Mouse (Mus musculus) MEL (cell line): ENCODE data around the gene Rpia. TPM values are rescaled to one million over a fixed set of nuclear protein-coding genes. Genes with fewer than 3 reads are reported as not detected.

ENCODE experiments used
- DNase-seq: peaks from one replicate; pipeline ENCODE4 v3.0.0; 2011; ENCODE audit warnings: low read depth, low spot score
- H3K27ac ChIP-seq: 2 replicates; pipeline ENCODE4 v1.5.1; 2012; ENCODE audit warnings: low read depth, mild to moderate bottlenecking, control low read depth, low read length, moderate library complexity; ENCODE audit not compliant: control insufficient read depth
- H3K27me3 ChIP-seq, 2 experiments: fragments of 150-350 bp in 1 of 2; sonication (generic) in 1 of 2; 2 replicates each; pipeline ENCODE4 v1.6.1; 2012; ENCODE audit warnings: low read length in 2 of 2, mild to moderate bottlenecking in 2 of 2, improper control_type of control experiment in 1 of 2, moderate library complexity in 1 of 2; ENCODE audit not compliant: insufficient read depth in 2 of 2, control insufficient read depth in 1 of 2
- H3K36me3 ChIP-seq, 2 experiments: 2 replicates each; pipeline ENCODE4 v1.6.1; 2012 to 2014; ENCODE audit warnings: low read length in 2 of 2, improper control_type of control experiment in 1 of 2, inconsistent platforms in 1 of 2, mild to moderate bottlenecking in 1 of 2; ENCODE audit not compliant: insufficient read depth in 2 of 2, control insufficient read depth in 1 of 2
- H3K4me1 ChIP-seq, 2 experiments: fragments of 150-350 bp in 1 of 2; sonication (generic) in 1 of 2; 2 replicates each; pipeline ENCODE4 v1.6.1; 2012; ENCODE audit warnings: low read length in 2 of 2, improper control_type of control experiment in 1 of 2, mild to moderate bottlenecking in 1 of 2; ENCODE audit not compliant: insufficient read depth in 2 of 2, control insufficient read depth in 1 of 2
- H3K4me3 ChIP-seq, 2 experiments: fragments of 150-350 bp in 1 of 2; sonication (generic) in 1 of 2; 2 replicates each; pipeline ENCODE4 v1.5.1; 2012; ENCODE audit warnings: low read depth in 2 of 2, low read length in 2 of 2, mild to moderate bottlenecking in 2 of 2, moderate library complexity in 2 of 2, control low read depth in 1 of 2, improper control_type of control experiment in 1 of 2; ENCODE audit not compliant: control insufficient read depth in 1 of 2, insufficient read depth in 1 of 2
- H3K79me2 ChIP-seq: 2 replicates; pipeline ENCODE4 v1.6.1; 2012; ENCODE audit warnings: mild to moderate bottlenecking, low read length, moderate library complexity; ENCODE audit not compliant: control insufficient read depth, poor library complexity, insufficient read depth
- H3K9ac ChIP-seq: 2 replicates; pipeline ENCODE4 v1.6.1; 2012; ENCODE audit warnings: low read depth, mild to moderate bottlenecking, control low read depth, low read length, moderate library complexity; ENCODE audit not compliant: control insufficient read depth, poor library complexity, severe bottlenecking
- H3K9me3 ChIP-seq: fragments of 150-350 bp; sonication (generic); replicated peaks from 2 replicates; pipeline ENCODE4 v1.6.1; 2012; ENCODE audit warnings: mild to moderate bottlenecking, low read length, improper control_type of control experiment, moderate library complexity; ENCODE audit not compliant: insufficient read depth
- BHLHE40 ChIP-seq: IDR thresholded peaks from 2 replicates; pipeline ENCODE4 v1.6.1; 2012; ENCODE audit warnings: low read depth, mild to moderate bottlenecking, inconsistent platforms, low read length, improper control_type of control experiment, borderline replicate concordance
- CHD1 ChIP-seq: IDR thresholded peaks from 2 replicates; pipeline ENCODE4 v1.6.1; 2012; ENCODE audit warnings: low read depth, mild to moderate bottlenecking, inconsistent platforms, low read length, improper control_type of control experiment
- CHD2 ChIP-seq: IDR thresholded peaks from 2 replicates; pipeline ENCODE4 v1.6.1; 2011; ENCODE audit warnings: low read length, improper control_type of control experiment
- CTCF ChIP-seq, 3 experiments: IDR thresholded peaks in 2 of 3; conservative IDR thresholded peaks in 1 of 3; 2 replicates each; pipeline ENCODE4 v1.5.1; 2011 to 2012; ENCODE audit warnings: low read length in 3 of 3, low read depth in 2 of 3, mild to moderate bottlenecking in 2 of 3, improper control_type of control experiment in 1 of 3, inconsistent platforms in 1 of 3, mixed read lengths in 1 of 3, moderate library complexity in 1 of 3; ENCODE audit not compliant: control insufficient read depth in 1 of 3, insufficient read depth in 1 of 3, poor library complexity in 1 of 3, severe bottlenecking in 1 of 3
- E2F4 ChIP-seq: IDR thresholded peaks from 2 replicates; pipeline ENCODE4 v1.6.1; 2011; ENCODE audit warnings: low read depth, low read length, improper control_type of control experiment, borderline replicate concordance
- ELF1 ChIP-seq: IDR thresholded peaks from 2 replicates; pipeline ENCODE4 v1.6.1; 2014; ENCODE audit warnings: low read depth, mild to moderate bottlenecking, inconsistent platforms, low read length, improper control_type of control experiment, moderate library complexity
- ETS1 ChIP-seq: IDR thresholded peaks from 2 replicates; pipeline ENCODE4 v1.6.1; 2012; ENCODE audit warnings: low read depth, mild to moderate bottlenecking, inconsistent platforms, low read length, improper control_type of control experiment, moderate library complexity
- GABPA ChIP-seq: IDR thresholded peaks from 2 replicates; pipeline ENCODE4 v1.6.1; 2012; ENCODE audit warnings: low read depth, mild to moderate bottlenecking, inconsistent platforms, low read length, improper control_type of control experiment, moderate library complexity
- GATA1 ChIP-seq: IDR thresholded peaks from 2 replicates; pipeline ENCODE4 v1.6.1; 2011; ENCODE audit warnings: low read depth, low read length, improper control_type of control experiment
- HCFC1 ChIP-seq: IDR thresholded peaks from 2 replicates; pipeline ENCODE4 v1.6.1; 2012; ENCODE audit warnings: low read depth, mild to moderate bottlenecking, inconsistent platforms, low read length, improper control_type of control experiment, moderate library complexity
- JUND ChIP-seq: IDR thresholded peaks from 2 replicates; pipeline ENCODE4 v1.6.1; 2011; ENCODE audit warnings: low read depth, mild to moderate bottlenecking, improper control_type of control experiment, low read length
- MAFK ChIP-seq: IDR thresholded peaks from 2 replicates; pipeline ENCODE4 v1.6.1; 2011; ENCODE audit warnings: low read depth, mild to moderate bottlenecking, low read length, improper control_type of control experiment, borderline replicate concordance
- MEF2A ChIP-seq: IDR thresholded peaks from 2 replicates; pipeline ENCODE4 v1.6.1; 2014; ENCODE audit warnings: low read depth, mild to moderate bottlenecking, inconsistent platforms, low read length, improper control_type of control experiment; ENCODE audit not compliant: poor library complexity, insufficient replicate concordance, severe bottlenecking; ENCODE audit errors: extremely low read depth
- MYC ChIP-seq: IDR thresholded peaks from 2 replicates; pipeline ENCODE4 v1.6.1; 2011; ENCODE audit warnings: low read depth, mild to moderate bottlenecking, low read length, improper control_type of control experiment, moderate library complexity
- NELFE ChIP-seq: IDR thresholded peaks from 2 replicates; pipeline ENCODE4 v1.6.1; 2011; ENCODE audit warnings: low read depth, low read length, improper control_type of control experiment
- POLR2A ChIP-seq, 2 experiments: IDR thresholded peaks; 2 replicates each; pipeline ENCODE4 v1.6.1; 2011 to 2012; ENCODE audit warnings: low read length in 2 of 2, mild to moderate bottlenecking in 2 of 2, control low read depth in 1 of 2, improper control_type of control experiment in 1 of 2, low read depth in 1 of 2, moderate library complexity in 1 of 2; ENCODE audit not compliant: control insufficient read depth in 1 of 2, insufficient read depth in 1 of 2, poor library complexity in 1 of 2
- POLR2AphosphoS2 ChIP-seq: IDR thresholded peaks from 2 replicates; pipeline ENCODE4 v1.6.1; 2011; ENCODE audit warnings: low read length, improper control_type of control experiment
- POLR2AphosphoS5 ChIP-seq: IDR thresholded peaks from 2 replicates; pipeline ENCODE4 v1.6.1; 2012; ENCODE audit warnings: low read depth, borderline replicate concordance, mild to moderate bottlenecking, inconsistent platforms, low read length, moderate library complexity, mixed read lengths
- SIN3A ChIP-seq: IDR thresholded peaks from 2 replicates; pipeline ENCODE4 v1.6.1; 2012; ENCODE audit warnings: low read length, improper control_type of control experiment, inconsistent platforms
- SMC3 ChIP-seq: IDR thresholded peaks from 2 replicates; pipeline ENCODE4 v1.6.1; 2011; ENCODE audit warnings: low read depth, low read length, improper control_type of control experiment
- TAL1 ChIP-seq: IDR thresholded peaks from 2 replicates; pipeline ENCODE4 v1.6.1; 2012; ENCODE audit warnings: mild to moderate bottlenecking, inconsistent platforms, low read length, moderate library complexity, mixed read lengths
- TBP ChIP-seq: IDR thresholded peaks from 2 replicates; pipeline ENCODE4 v1.8.0; 2011; ENCODE audit warnings: low read depth, low read length, improper control_type of control experiment
- TCF12 ChIP-seq: IDR thresholded peaks from 2 replicates; pipeline ENCODE4 v1.6.1; 2014; ENCODE audit warnings: low read depth, mild to moderate bottlenecking, inconsistent platforms, low read length, improper control_type of control experiment, moderate library complexity
- UBTF ChIP-seq: IDR thresholded peaks from 2 replicates; pipeline ENCODE4 v1.6.1; 2012; ENCODE audit warnings: low read depth, mild to moderate bottlenecking, inconsistent platforms, low read length, improper control_type of control experiment, moderate library complexity, borderline replicate concordance; ENCODE audit not compliant: insufficient read depth
- USF1 ChIP-seq: IDR thresholded peaks from 2 replicates; pipeline ENCODE4 v1.6.1; 2014; ENCODE audit warnings: low read depth, mild to moderate bottlenecking, inconsistent platforms, low read length, improper control_type of control experiment, moderate library complexity
- polyA plus RNA-seq, 2 experiments: library from polyadenylated mRNA; stranded (reverse) in 1 of 2; unstranded in 1 of 2; fragments of >175 nt in 1 of 2; fragments of >200 nt in 1 of 2; gene quantifications; 2 replicates each; pipeline versions ENCODE4 v1.2.1 to v1.2.4; 2012; ENCODE audit warnings: low replicate concordance in 2 of 2, low read depth in 1 of 2; ENCODE audit not compliant: insufficient read length in 2 of 2, insufficient read depth in 1 of 2, missing spikeins in 1 of 2
- total RNA-seq: library from RNA; depleted of rRNA; stranded (reverse); fragments of 300-350 nt; gene quantifications from 2 replicates; pipeline ENCODE4 v1.2.3, GENCODE M21; 2012

Gene Rpia
- total and polyA plus RNA-seq, 3 experiments: 93.4 to 238 (median 180) TPM

GRCm38 (mm10) chr6:70792644-70793043 lies 612 bp upstream of the Rpia start (continued):
- TF ChIP-seq UBTF (no peak), SMC3 (no peak)

- H3K36me3 ChIP-seq: peaks cover 8 to 40% of the 10 kb centered on the region in 2 experiments
- H3K79me2 ChIP-seq: peaks cover 56% of the 10 kb centered on the region
- TF ChIP-seq CHD2 (no peak), NELFE (0 out of 2 replicates have a peak, but pooled peaks have one; percentile 25), CHD1 (peak; percentile 49; the same call in 1 of the 2 replicates), GATA1 (peak; percentile 79), GABPA (no peak), MEF2A (no peak), MAFK (no peak), TCF12 (peak; percentile 66; the same call in 1 of the 2 replicates), E2F4 (no peak), HCFC1 (peak; percentile 55; the same call in 1 of the 2 replicates), SIN3A (peak; percentile 75), TAL1 (no peak), TBP (0 out of 2 replicates have a peak, but pooled peaks have one; percentile 58), POLR2AphosphoS2 (peak; percentile 33), POLR2A (IDR thresholded peaks at IDR 0.05; ENCODE audit: control insufficient read depth in 1 of 2, insufficient read depth in 1 of 2, low read depth in 1 of 2, low read length in 2 of 2, poor library complexity in 1 of 2) (0 out of 4 replicates have a peak, but pooled peaks of 1 of the 2 experiments have one; percentile 24), ELF1 (no peak), CTCF (IDR thresholded peaks at IDR 0.05 in 2 of 3, conservative IDR thresholded peaks at IDR 0.05 in 1 of 3; ENCODE audit: control insufficient read depth in 1 of 3, insufficient read depth in 1 of 3, low read depth in 2 of 3, low read length in 3 of 3, poor library complexity in 1 of 3, severe bottlenecking in 1 of 3) (no peak), USF1 (no peak), BHLHE40 (no peak), ETS1 (peak; percentile 29; the same call in 1 of the 2 replicates), POLR2AphosphoS5 (no peak), MYC (peak; percentile 54; the same call in 1 of the 2 replicates), JUND (no peak)
- TF ChIP-seq, all 39 proteins: peak for 11
- Histone ChIP-seq H3K4me1 (peaks cover 30 to 35% of the 10 kb centered on the region in 2 experiments), H3K4me3 (peak overlapping the region; percentile 59 to 93), H3K27me3 (no peaks in the 10 kb centered on the region), H3K27ac (peak overlapping the region; percentile 85), H3K9me3 (no peaks in the 10 kb centered on the region), H3K9ac (peak overlapping the region; percentile 88)
- peak; percentile 86 for DNase-seq
These were observed 925 bp downstream of the Rpia start for GRCm38 (mm10) chr6:70790852-70791761.
